Mouse (Mus musculus) intestine, embryonic 14.5 days (tissue): ENCODE measurements around the gene Clcn2. TPM values are rescaled to one million over a fixed set of nuclear protein-coding genes. Genes with fewer than 3 reads are reported as not detected.

ENCODE experiments used
- ATAC-seq: fragments of 200-750 bp; cut with Nextera tagmentation; replicated peaks from 2 replicates; pipeline ENCODE4 v1.8.0; 2017; ENCODE audit warnings: low read depth, moderate number of reproducible peaks, moderate TSS enrichment, moderate library complexity; ENCODE audit not compliant: low FRiP score, low TSS enrichment
- DNase-seq: peaks from one replicate; pipeline ENCODE4 v3.0.0-alpha.2; 2018; ENCODE audit warnings: low spot score
- H3K27ac ChIP-seq: fragments of 300-500 bp; sonication (generic); 2 replicates; pipeline ENCODE4 v1.5.1; 2014; ENCODE audit warnings: low read depth, mild to moderate bottlenecking, control low read depth
- H3K27me3 ChIP-seq: fragments of 300-500 bp; sonication (generic); replicated peaks from 2 replicates; pipeline ENCODE4 v1.6.1; 2014; ENCODE audit warnings: low read length, control low read depth; ENCODE audit not compliant: control insufficient read depth, insufficient read depth
- H3K36me3 ChIP-seq: fragments of 300-500 bp; sonication (generic); 2 replicates; pipeline ENCODE4 v1.6.1; 2014; ENCODE audit warnings: low read length, control low read depth; ENCODE audit not compliant: control insufficient read depth, insufficient read depth
- H3K4me1 ChIP-seq: fragments of 300-500 bp; sonication (generic); replicated peaks from 2 replicates; pipeline ENCODE4 v1.6.1; 2014; ENCODE audit warnings: low read length, control low read depth, mixed read lengths; ENCODE audit not compliant: control insufficient read depth, insufficient read depth
- H3K4me2 ChIP-seq: fragments of 300-500 bp; sonication (generic); 2 replicates; pipeline ENCODE4 v1.6.1; 2014; ENCODE audit warnings: low read length
- H3K4me3 ChIP-seq: fragments of 300-500 bp; sonication (generic); 2 replicates; pipeline ENCODE4 v1.5.1; 2014; ENCODE audit warnings: low read depth, low read length, control low read depth, mixed read lengths
- H3K9ac ChIP-seq: fragments of 300-500 bp; sonication (generic); 2 replicates; pipeline ENCODE4 v1.6.1; 2014; ENCODE audit warnings: mild to moderate bottlenecking, low read length
- H3K9me3 ChIP-seq: fragments of 300-500 bp; sonication (generic); 2 replicates; pipeline ENCODE4 v1.6.1; 2016; ENCODE audit warnings: low read length, control low read depth; ENCODE audit not compliant: control insufficient read depth
- WGBS: fragments of 180-500 bp; shearing (Covaris S2); extraction: QIAGEN DNeasy Blood & Tissue Kit; methylation state at CpG from one replicate; pipeline ENCODE4 v1.1.7; 2014; 5-methylcytosine and 5-hydroxymethylcytosine counted together
- polyA plus RNA-seq: library from polyadenylated mRNA; unstranded; fragments of >200 nt; fragmentation: Nextera tagmentation; extraction: Ambion mirVana; gene quantifications from 2 replicates; pipeline ENCODE4 v1.2.1, GENCODE M21; 2014

The Clcn2 gene
- polyA plus RNA-seq, 1 experiment from 2014 or later = 15.9 TPM

DNA sequence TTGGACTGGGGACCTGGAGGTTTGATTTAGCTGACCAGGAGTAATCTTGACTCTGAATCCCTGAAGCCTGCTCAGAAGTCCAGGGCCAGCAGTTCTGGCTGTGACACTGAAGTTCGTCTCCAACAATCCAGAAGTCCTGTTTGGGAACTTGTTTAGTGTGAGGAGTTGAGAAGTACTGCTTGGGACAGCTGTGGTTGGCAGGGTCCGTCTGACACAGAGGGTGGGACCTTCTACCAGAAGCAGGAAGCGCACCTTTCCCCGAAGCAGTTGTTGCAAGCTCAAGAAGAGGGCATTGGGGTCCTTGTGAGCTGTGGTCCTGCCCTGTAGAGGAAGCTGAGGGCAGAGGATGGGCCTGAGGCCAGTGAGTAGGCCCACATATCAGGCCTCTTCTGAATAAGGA is 8.2 kb upstream of the Clcn2 start:
- H3K4me3 ChIP-seq = no peak overlapping the region
- DNase-seq = no peak
- ATAC-seq = no peak

GRCm38 (mm10) chr16:20725321-20725720 is 7.8 kb upstream of the Clcn2 start:
- H3K4me1 ChIP-seq = 0 out of 2 replicates have a peak, but pooled peaks cover 3% of the 10 kb centered on the region
- ATAC-seq (no peak), DNase-seq (no peak)
- H3K9me3 ChIP-seq = no peaks in the 10 kb centered on the region
- WGBS = 74% methylated on average over 7 of the region's 7 CpGs
- no peaks in the 10 kb centered on the region for H3K27me3 ChIP-seq
- no peak overlapping the region for H3K27ac ChIP-seq
- no peak overlapping the region for H3K4me2 ChIP-seq
- no peak overlapping the region for H3K4me3 ChIP-seq
- peaks cover 24% of the 10 kb centered on the region for H3K36me3 ChIP-seq
- no peak overlapping the region for H3K9ac ChIP-seq

More for the DNA sequence above, 8.2 kb upstream of the Clcn2 start:
- WGBS = 79% methylated on average over 4 of the region's 4 CpGs
- H3K9me3 ChIP-seq = no peaks in the 10 kb centered on the region
- H3K4me2 ChIP-seq = no peak overlapping the region
- no peak overlapping the region for H3K27ac ChIP-seq
- 0 out of 2 replicates have a peak, but pooled peaks cover 3% of the 10 kb centered on the region for H3K4me1 ChIP-seq
- peaks cover 20% of the 10 kb centered on the region for H3K36me3 ChIP-seq
- H3K27me3 ChIP-seq = no peaks in the 10 kb centered on the region
- no peak overlapping the region for H3K9ac ChIP-seq

GRCm38 (mm10) chr16:20724338-20724748 is 6.8 kb upstream of the Clcn2 start:
- 32% methylated on average over 5 of the region's 5 CpGs for WGBS
- H3K9me3 ChIP-seq = no peaks in the 10 kb centered on the region
- no peak overlapping the region for H3K27ac ChIP-seq

GRCm38 (mm10) chr16:20723247-20723646 is 5.7 kb upstream of the Clcn2 start:
- H3K4me3 ChIP-seq = no peak overlapping the region
- peaks cover 32% of the 10 kb centered on the region for H3K36me3 ChIP-seq
- H3K9ac ChIP-seq = no peak overlapping the region
- DNase-seq (no peak), ATAC-seq (no peak)
- H3K27ac ChIP-seq = no peak overlapping the region
- WGBS = 45% methylated on average over 4 of the region's 4 CpGs
- no peaks in the 10 kb centered on the region for H3K9me3 ChIP-seq
- H3K4me1 ChIP-seq = peaks cover 7% of the 10 kb centered on the region
- no peak overlapping the region for H3K4me2 ChIP-seq
- no peaks in the 10 kb centered on the region for H3K27me3 ChIP-seq

More at GRCm38 (mm10) chr16:20724338-20724748, 6.8 kb upstream of the Clcn2 start:
- Histone ChIP-seq H3K27me3 (no peaks in the 10 kb centered on the region), H3K36me3 (peaks cover 32% of the 10 kb centered on the region), H3K9ac (no peak overlapping the region), H3K4me2 (no peak overlapping the region), H3K4me1 (no peaks in the 10 kb centered on the region), H3K4me3 (no peak overlapping the region)
- ATAC-seq (peak; percentile 69), DNase-seq (no peak)

DNA sequence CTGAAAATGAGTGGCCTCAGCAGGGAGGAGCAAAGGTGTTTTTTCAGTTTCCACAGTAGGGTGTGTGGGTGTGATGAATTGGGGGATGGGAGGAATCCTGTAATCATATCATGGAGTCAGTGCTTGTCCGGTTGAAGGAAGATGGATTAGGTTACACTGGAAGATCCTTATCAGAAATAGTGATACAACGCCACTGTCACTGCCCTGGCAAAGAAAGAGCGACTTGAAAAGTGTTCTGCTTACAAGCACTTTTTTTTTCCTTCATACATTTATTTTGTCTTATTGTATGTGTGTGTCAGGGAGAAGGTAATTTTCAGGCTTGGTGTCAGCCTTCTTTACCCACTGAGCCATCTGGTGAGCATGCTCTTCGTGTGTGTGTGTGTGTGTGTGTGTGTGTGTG is 5.2 kb upstream of the Clcn2 start:
- Histone ChIP-seq H3K27me3 (no peaks in the 10 kb centered on the region), H3K4me1 (peaks cover 7% of the 10 kb centered on the region), H3K36me3 (peaks cover 32% of the 10 kb centered on the region), H3K9ac (no peak overlapping the region), H3K4me2 (no peak overlapping the region), H3K9me3 (no peaks in the 10 kb centered on the region), H3K27ac (no peak overlapping the region), H3K4me3 (no peak overlapping the region)
- ATAC-seq (no peak), DNase-seq (no peak)
- 56% methylated on average over 4 of the region's 4 CpGs for WGBS

DNA sequence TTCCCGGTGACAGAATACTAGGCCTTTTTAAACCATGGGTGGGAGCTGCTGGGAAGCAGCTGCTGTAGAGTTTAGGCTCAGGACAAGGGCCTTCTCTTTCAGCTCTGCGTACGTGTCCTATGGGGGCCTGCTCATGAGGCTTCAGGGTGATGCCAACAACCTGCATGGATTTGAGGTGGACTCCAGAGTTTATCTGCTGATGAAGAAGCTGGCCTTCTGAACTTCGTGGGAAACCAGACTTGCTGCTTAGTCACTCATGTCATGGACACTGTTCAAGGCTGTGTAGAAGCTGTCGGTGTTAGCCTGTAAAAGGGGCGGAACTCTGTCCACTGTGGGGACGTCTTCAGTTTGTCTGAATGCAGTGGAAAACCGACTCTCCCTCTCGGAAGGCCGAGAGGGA is 4.3 kb upstream of the Clcn2 start:
- H3K36me3 ChIP-seq = peaks cover 32% of the 10 kb centered on the region
- H3K9me3 ChIP-seq = no peaks in the 10 kb centered on the region
- no peak overlapping the region for H3K4me3 ChIP-seq
- H3K4me1 ChIP-seq = peaks cover 9% of the 10 kb centered on the region
- no peaks in the 10 kb centered on the region for H3K27me3 ChIP-seq
- DNase-seq (no peak), ATAC-seq (no peak)
- no peak overlapping the region for H3K9ac ChIP-seq
- 85% methylated on average over 10 of the region's 10 CpGs for WGBS
- no peak overlapping the region for H3K4me2 ChIP-seq
- H3K27ac ChIP-seq = no peak overlapping the region

- H3K4me1 ChIP-seq = peaks cover 20% of the 10 kb centered on the region
- H3K27ac ChIP-seq = peak overlapping the region; percentile 95
- H3K9ac ChIP-seq = peak overlapping the region; percentile 65
- H3K4me3 ChIP-seq = peak overlapping the region; percentile 61
- DNase-seq (no peak), ATAC-seq (peak; percentile 32)
- H3K36me3 ChIP-seq = peaks cover 36% of the 10 kb centered on the region
- no peaks in the 10 kb centered on the region for H3K27me3 ChIP-seq
- WGBS = 4% methylated on average over 18 of the region's 18 CpGs
- H3K9me3 ChIP-seq = no peaks in the 10 kb centered on the region
- peak overlapping the region; percentile 86 for H3K4me2 ChIP-seq
Measured at GRCm38 (mm10) chr16:20717978-20718670, 578 bp upstream of the Clcn2 start.

DNA sequence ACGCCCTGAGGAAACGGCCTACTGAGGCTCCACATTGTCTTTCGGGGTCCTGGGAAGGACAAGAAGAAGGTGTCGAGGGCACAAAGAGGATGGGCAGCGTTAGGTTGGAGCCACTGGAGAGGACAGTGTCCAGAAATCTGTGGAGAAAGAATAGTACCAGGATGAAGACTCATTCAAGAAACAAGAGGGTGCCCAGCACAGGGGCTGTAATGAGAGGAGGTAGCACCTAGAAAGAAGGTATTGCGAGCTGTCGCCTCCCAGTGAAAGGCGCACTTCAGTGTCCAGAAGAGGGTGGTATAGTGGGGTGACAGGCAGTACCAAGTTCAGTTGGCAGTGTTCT is 735 bp downstream of the Clcn2 start:
- ATAC-seq (no peak), DNase-seq (no peak)
- peak overlapping the region; percentile 61 for H3K4me3 ChIP-seq
- peaks cover 20% of the 10 kb centered on the region for H3K4me1 ChIP-seq
- H3K9ac ChIP-seq = peak overlapping the region; percentile 65
- H3K27me3 ChIP-seq = no peaks in the 10 kb centered on the region
- peak overlapping the region; percentile 95 for H3K27ac ChIP-seq
- WGBS = 0% methylated on average over 8 of the region's 8 CpGs
- no peaks in the 10 kb centered on the region for H3K9me3 ChIP-seq
- peak overlapping the region; percentile 86 for H3K4me2 ChIP-seq
- peaks cover 39% of the 10 kb centered on the region for H3K36me3 ChIP-seq
